Mouse (Mus musculus) cortical plate, adult 2 months (tissue): ENCODE measurements around the gene Rps28.

Experiments
- CTCF ChIP-seq: fragments of 200-500 bp; IDR thresholded peaks from 2 replicates; pipeline ENCODE4 v1.5.1; 2011; ENCODE audit warnings: mild to moderate bottlenecking, control low read depth, low read length; ENCODE audit not compliant: insufficient read depth; ENCODE audit errors: extremely low read depth
- POLR2A ChIP-seq: fragments of 200-500 bp; IDR thresholded peaks from 2 replicates; pipeline ENCODE4 v1.6.1; 2011; ENCODE audit warnings: mild to moderate bottlenecking, low read length, control low read depth; ENCODE audit not compliant: insufficient read depth; ENCODE audit errors: extremely low read depth

- no peak for TF ChIP-seq CTCF
- no peak for TF ChIP-seq POLR2A
These were observed 23.8 kb upstream of the Rps28 start for GRCm38 (mm10) chr17:33848139-33848538.
